Mouse (Mus musculus) spleen, adult 2 months (tissue): ENCODE data around the gene Hlcs.

Experiments
- CTCF ChIP-seq: fragments of 200-500 bp; IDR thresholded peaks from 2 replicates; pipeline ENCODE4 v1.5.1; 2011; ENCODE audit warnings: mild to moderate bottlenecking, inconsistent platforms; ENCODE audit not compliant: insufficient read depth, insufficient read length, insufficient replicate concordance; ENCODE audit errors: extremely low read depth
- POLR2A ChIP-seq: fragments of 200-500 bp; IDR thresholded peaks from 2 replicates; pipeline ENCODE4 v1.6.1; 2011; ENCODE audit warnings: low read depth, low read length, inconsistent platforms

GRCm38 (mm10) chr16:94096479-94096878, 216.9 kb downstream of the Hlcs start:
- no peak for TF ChIP-seq CTCF
- no peak for TF ChIP-seq POLR2A
